Mouse (Mus musculus) ES-Bruce4 (cell line): ENCODE measurements at regions not wholly inside any gene's neighbourhood (a gene's known extent, or its start where the extent isn't known, plus 50 kb on each side); places are given as distances from the start of the nearest gene placed in this dataset.

Experiments
- CTCF ChIP-seq: IDR thresholded peaks from one replicate; pipeline ENCODE4 v1.8.1; 2011; ENCODE audit warnings: low read depth, low read length
- EP300 ChIP-seq: IDR thresholded peaks from 2 replicates; pipeline ENCODE4 v1.6.1; 2011; ENCODE audit warnings: low read depth, low read length; ENCODE audit not compliant: insufficient read depth

- TF ChIP-seq EP300: no peak
- no peak for TF ChIP-seq CTCF
These were observed 104.7 kb upstream of the Satb2 start for GRCm38 (mm10) chr1:57083134-57083533.
